Mouse (Mus musculus): Measurements from ENCODE around the gene Psmg1. TPM values are rescaled to one million over a fixed set of nuclear protein-coding genes. Genes with fewer than 3 reads are reported as not detected.

Psmg1 gene
- 1 to 10 TPM; 8.5 to 9.3 TPM for total RNA-seq (2023)

GRCm38 (mm10) chr16:95990462-95991121, at the start of gene Psmg1:
TSS of gene Psmg1 (minus strand) at chr16:95990960.

Other genes with a start within 250 kb of the Psmg1 start
- gene Brwd1, start 91.6 kb upstream of the Psmg1 start, total RNA-seq (2023) = 10 to 100 TPM; 35.8 to 42.3 TPM
- 10 to 100 TPM; 16.3 to 18.1 TPM for gene Hmgn1, start 136.8 kb upstream of the Psmg1 start, total RNA-seq (2023)
- 1 to 10 TPM; 3.0 TPM for gene Wrb, start 154.4 kb upstream of the Psmg1 start, total RNA-seq (2023)
- not detected for gene Lca5l, start 201.3 kb upstream of the Psmg1 start, total RNA-seq (2023)
- not detected for gene Sh3bgr, start 209.5 kb upstream of the Psmg1 start, total RNA-seq (2023)
- under 1 TPM in 1 of 2 experiments, not detected in 1; 0.29 TPM for gene B3galt5, start 244.8 kb upstream of the Psmg1 start, total RNA-seq (2023)